Mouse (Mus musculus): ENCODE results near the gene Enox1.

Enox1 gene

GRCm38 (mm10) chr14:77368411-77368810 lies 211.8 kb downstream of the Enox1 start:
- in situ Hi-C loops (cut with MboI; ENCODE audit: low sequenced_read_pairs) = no loop called here

- in situ Hi-C loops (cut with MboI; ENCODE audit: low sequenced_read_pairs) = no loop called here
Measured at GRCm38 (mm10) chr14:77369070-77369469, 212.5 kb downstream of the Enox1 start.

GRCm38 (mm10) chr14:77370521-77370920 lies 214.0 kb downstream of the Enox1 start:
- in situ Hi-C loops (cut with MboI; ENCODE audit: low sequenced_read_pairs) = no loop called here

- in situ Hi-C loops (cut with MboI; ENCODE audit: low sequenced_read_pairs) = no loop called here
Measured at GRCm38 (mm10) chr14:77371977-77372376, 215.4 kb downstream of the Enox1 start.

- in situ Hi-C loops (cut with MboI; ENCODE audit: low sequenced_read_pairs) = no loop called here
Measured at GRCm38 (mm10) chr14:77373119-77373518, 216.6 kb downstream of the Enox1 start.

GRCm38 (mm10) chr14:77375054-77375453 lies 218.5 kb downstream of the Enox1 start:
- in situ Hi-C loops (cut with MboI; ENCODE audit: low sequenced_read_pairs) = no loop called here

- in situ Hi-C loops (cut with MboI; ENCODE audit: low sequenced_read_pairs) = no loop called here
Measured at GRCm38 (mm10) chr14:77375618-77376017, 219.1 kb downstream of the Enox1 start.

GRCm38 (mm10) chr14:77376731-77377130 lies 220.2 kb downstream of the Enox1 start:
- in situ Hi-C loops (cut with MboI; ENCODE audit: low sequenced_read_pairs) = no loop called here

GRCm38 (mm10) chr14:77377439-77377838 lies 220.9 kb downstream of the Enox1 start:
- in situ Hi-C loops (cut with MboI; ENCODE audit: low sequenced_read_pairs) = no loop called here

- in situ Hi-C loops (cut with MboI; ENCODE audit: low sequenced_read_pairs) = no loop called here
Measured at GRCm38 (mm10) chr14:77377873-77378272, 221.3 kb downstream of the Enox1 start.

- in situ Hi-C loops (cut with MboI; ENCODE audit: low sequenced_read_pairs) = no loop called here
Measured at GRCm38 (mm10) chr14:77381532-77381931, 225.0 kb downstream of the Enox1 start.

GRCm38 (mm10) chr14:77385621-77386020 lies 229.1 kb downstream of the Enox1 start:
- in situ Hi-C loops (cut with MboI; ENCODE audit: low sequenced_read_pairs) = no loop called here

GRCm38 (mm10) chr14:77387877-77388276 lies 231.3 kb downstream of the Enox1 start:
- in situ Hi-C loops (cut with MboI; ENCODE audit: low sequenced_read_pairs) = no loop called here

GRCm38 (mm10) chr14:77389276-77389675 lies 232.7 kb downstream of the Enox1 start:
- in situ Hi-C loops (cut with MboI; ENCODE audit: low sequenced_read_pairs) = no loop called here

GRCm38 (mm10) chr14:77392476-77392875 lies 235.9 kb downstream of the Enox1 start:
- in situ Hi-C loops (cut with MboI; ENCODE audit: low sequenced_read_pairs) = no loop called here

- in situ Hi-C loops (cut with MboI; ENCODE audit: low sequenced_read_pairs) = no loop called here
Measured at GRCm38 (mm10) chr14:77406241-77407114, 249.9 kb downstream of the Enox1 start.

- in situ Hi-C loops (cut with MboI; ENCODE audit: low sequenced_read_pairs) = no loop called here
Measured at GRCm38 (mm10) chr14:77409271-77409940, 252.8 kb downstream of the Enox1 start.

- in situ Hi-C loops (cut with MboI; ENCODE audit: low sequenced_read_pairs) = no loop called here
Measured at GRCm38 (mm10) chr14:77410354-77410753, 253.8 kb downstream of the Enox1 start.

- in situ Hi-C loops (cut with MboI; ENCODE audit: low sequenced_read_pairs) = no loop called here
Measured at GRCm38 (mm10) chr14:77413106-77413505, 256.5 kb downstream of the Enox1 start.

- in situ Hi-C loops (cut with MboI; ENCODE audit: low sequenced_read_pairs) = no loop called here
Measured at GRCm38 (mm10) chr14:77416358-77416757, 259.8 kb downstream of the Enox1 start.

GRCm38 (mm10) chr14:77421031-77421430 lies 264.5 kb downstream of the Enox1 start:
- in situ Hi-C loops (cut with MboI; ENCODE audit: low sequenced_read_pairs) = no loop called here

- in situ Hi-C loops (cut with MboI; ENCODE audit: low sequenced_read_pairs) = no loop called here
Measured at GRCm38 (mm10) chr14:77423194-77423593, 266.6 kb downstream of the Enox1 start.
